Comparison of ENCODE assay signal across 24 mouse cellular contexts in genomic region chr11:119978701-119979100, GRCm38 (mm10). TPM values are rescaled to one million over a fixed set of nuclear protein-coding genes. Genes with fewer than 3 reads are reported as not detected.
A peak's percentile ranks its signal among the peaks of the same experiment; 100 is the strongest.
DNase-seq lines count a peak whose midpoint lies in the region; ATAC-seq and TF ChIP-seq lines count a peak whose summit lies in the region.
"Had no signal": no experiment of that assay in that cellular context is flagged by ENCODE, and none has a peak within 500 bp of the region (broad histone marks: within the 10 kb centered on the region; RNA-seq: fewer than 3 reads in every experiment).

No protein-coding gene starts in this region.

- peak; percentile 68 for DNase-seq in kidney, adult 11 months
- DNase-seq in layer of hippocampus, adult 2 months (ENCODE audit: low spot score in 2 of 2) = no peak
- DNase-seq in layer of hippocampus, adult 18-20 months (ENCODE audit: low spot score in 2 of 2) = no peak
- DNase-seq in kidney, postnatal 14 days = peak; percentile 63
- DNase-seq in left cerebral cortex, adult 9 months (ENCODE audit: low spot score in 2 of 2) = no peak
- DNase-seq in urinary bladder, postnatal 36 days (ENCODE audit: low spot score in 2 of 2) = no peak
- DNase-seq in adrenal gland, postnatal 14 days = no peak
- DNase-seq: adrenal gland, adult 8-10 months; adrenal gland, postnatal 36 days; cerebellum, adult 18-20 months; cerebellum, adult 9-10 months; cerebellum, postnatal 14 days; gastrocnemius, postnatal 10 days; gastrocnemius, postnatal 36 days; heart, adult 2 months; heart, postnatal 14 days; heart, postnatal 4 days had no signal

- no peak overlapping the region for H3K27ac ChIP-seq in kidney, embryonic 15.5 days
- peak overlapping the region; percentile 28; the same call in 1 of the 2 replicates for H3K27ac ChIP-seq in layer of hippocampus, adult 2 months
- H3K27ac ChIP-seq: forebrain, embryonic 10.5 days; forebrain, embryonic 13.5 days; heart, adult 2 months; heart, embryonic 10.5 days; heart, embryonic 13.5 days had no signal

- peaks cover 23% of the 10 kb centered on the region; the same call in 1 of the 2 replicates for H3K36me3 ChIP-seq in kidney, embryonic 15.5 days

- no peak for TF ChIP-seq CTCF in layer of hippocampus, adult 2 months (conservative IDR thresholded peaks at IDR 0.05)

- ATAC-seq in kidney, embryonic 15.5 days (replicated peaks; ENCODE audit: low FRiP score) = no peak
- ATAC-seq: activated CD4-positive, CD25-positive, alpha-beta regulatory T cell, adult 4 months; forebrain, embryonic 13.5 days; forebrain, embryonic 16.5 days had no signal

- H3K27me3 ChIP-seq in kidney, embryonic 15.5 days = no peaks in the 10 kb centered on the region
- H3K27me3 ChIP-seq: forebrain, embryonic 13.5 days; heart, embryonic 13.5 days had no signal

- H3K9me3 ChIP-seq in kidney, embryonic 15.5 days (replicated peaks) = no peaks in the 10 kb centered on the region
- H3K9me3 ChIP-seq: forebrain, embryonic 10.5 days; forebrain, embryonic 13.5 days; heart, embryonic 10.5 days; heart, embryonic 13.5 days had no signal

- no peak overlapping the region for H3K4me2 ChIP-seq in kidney, embryonic 15.5 days
- H3K4me2 ChIP-seq: forebrain, embryonic 13.5 days; heart, embryonic 13.5 days had no signal

- peaks cover 13% of the 10 kb centered on the region; the same call in 1 of the 2 replicates for H3K4me1 ChIP-seq in kidney, embryonic 15.5 days
- H3K4me1 ChIP-seq: forebrain, embryonic 10.5 days; forebrain, embryonic 13.5 days; heart, embryonic 10.5 days had no signal

- no peak overlapping the region for H3K9ac ChIP-seq in kidney, embryonic 15.5 days
- H3K9ac ChIP-seq: forebrain, embryonic 13.5 days; heart, embryonic 13.5 days had no signal

- no peak overlapping the region for H3K4me3 ChIP-seq in kidney, embryonic 15.5 days (replicated peaks)
- H3K4me3 ChIP-seq in layer of hippocampus, adult 2 months = no peak overlapping the region
- H3K4me3 ChIP-seq: forebrain, embryonic 10.5 days; forebrain, embryonic 13.5 days; heart, adult 2 months; heart, embryonic 10.5 days; heart, embryonic 13.5 days had no signal

- 88% methylated on average over 4 of the region's 4 CpGs for WGBS in kidney, embryonic 15.5 days

RNA-seq across cellular contexts. Expression of gene Baiap2, which starts 36.1 kb away (rescaled TPM):
- polyA plus RNA-seq in kidney, embryonic 15.5 days (2015; fragmentation: Nextera tagmentation; extraction: Ambion mirVana) = 20.8 and 22.3 TPM in 2 replicates
- 100 to 1,000 TPM; 244 to 257 TPM for total RNA-seq in layer of hippocampus, adult 2 months (2021)
- 100 to 1,000 TPM; 257 to 261 TPM for total RNA-seq in layer of hippocampus, adult 18-20 months (2021)
- total RNA-seq in adrenal gland, postnatal 14 days (2021) = 20.8 TPM in 2 replicates

Comparison
In these comparisons a context has a peak if more than half of its experiments do, and no peak if none do; other contexts are left out.
1. DNase-seq: peak in kidney, adult 11 months (single experiment) and kidney, postnatal 14 days (single experiment); none in layer of hippocampus, adult 2 months (0 of 2), layer of hippocampus, adult 18-20 months (0 of 2), left cerebral cortex, adult 9 months (0 of 2), urinary bladder, postnatal 36 days (0 of 2) and adrenal gland, postnatal 14 days (single experiment).
2. RNA of gene Baiap2, which starts 36.1 kb away (total RNA-seq): 257 to 261 TPM in layer of hippocampus, adult 18-20 months and 244 to 257 TPM in layer of hippocampus, adult 2 months; 20.8 TPM in adrenal gland, postnatal 14 days; every median in the first group is over 10 times any median in the second.